Comparison of ENCODE assay signal across 9 mouse cellular contexts in genomic region chr4:53600462-53600861, GRCm38 (mm10). TPM values are rescaled to one million over a fixed set of nuclear protein-coding genes. Genes with fewer than 3 reads are reported as not detected.
DNase-seq lines count a peak whose midpoint lies in the region; ATAC-seq and TF ChIP-seq lines count a peak whose summit lies in the region.
"Had no signal": no experiment of that assay in that cellular context is flagged by ENCODE, and none has a peak within 500 bp of the region (broad histone marks: within the 10 kb centered on the region; RNA-seq: fewer than 3 reads in every experiment).

No protein-coding gene starts in this region.

- peak; percentile 90 for TF ChIP-seq CTCF in liver, postnatal 0 days (IDR thresholded peaks at IDR 0.05; ENCODE audit: low read depth)
- TF ChIP-seq CTCF in cortical plate, adult 2 months (IDR thresholded peaks at IDR 0.05; ENCODE audit: extremely low read depth, insufficient read depth, low read length) = peak; percentile 84

- H3K9ac ChIP-seq in forebrain, embryonic 13.5 days = no peak overlapping the region
- no peak overlapping the region for H3K9ac ChIP-seq in liver, postnatal 0 days (replicated peaks)
- no peak overlapping the region for H3K9ac ChIP-seq in liver, embryonic 11.5 days (ENCODE audit: low read depth, low read length)

- DNase-seq in forebrain, embryonic 10.5 days (ENCODE audit: extremely low spot score, low spot score) = no peak
- DNase-seq in liver, postnatal 0 days = no peak
- DNase-seq in liver, embryonic 11.5 days (ENCODE audit: low spot score) = no peak
- peak; percentile 66 for DNase-seq in retina, postnatal 1 day
- DNase-seq in cerebellum, adult 11-12 months = no peak
- DNase-seq in spleen, postnatal 36 days (ENCODE audit: low spot score in 2 of 2) = no peak

- WGBS in forebrain, embryonic 13.5 days = 43% methylated on average over 6 of the region's 6 CpGs
- 44% methylated on average over 6 of the region's 6 CpGs for WGBS in forebrain, embryonic 10.5 days
- WGBS in liver, postnatal 0 days (ENCODE audit: insufficient replicate concordance) = 45% methylated on average over 6 of the region's 6 CpGs
- WGBS in liver, embryonic 11.5 days = 43% methylated on average over 6 of the region's 6 CpGs

- no peak overlapping the region for H3K27ac ChIP-seq in forebrain, embryonic 13.5 days
- H3K27ac ChIP-seq in forebrain, embryonic 10.5 days = no peak overlapping the region
- H3K27ac ChIP-seq in liver, postnatal 0 days (ENCODE audit: low read depth) = no peak overlapping the region
- no peak overlapping the region for H3K27ac ChIP-seq in liver, embryonic 11.5 days (ENCODE audit: low read depth, low read length)
- no peak overlapping the region for H3K27ac ChIP-seq in cortical plate, adult 2 months (ENCODE audit: insufficient read depth, low read length)
- H3K27ac ChIP-seq: macrophage had no signal

- TF ChIP-seq EP300 in liver, postnatal 0 days (IDR thresholded peaks at IDR 0.05; ENCODE audit: low read depth) = no peak

- H3K4me1 ChIP-seq in forebrain, embryonic 13.5 days = no peaks in the 10 kb centered on the region
- H3K4me1 ChIP-seq in forebrain, embryonic 10.5 days = peaks cover 11% of the 10 kb centered on the region; the same call in 1 of the 2 replicates
- peaks cover 8% of the 10 kb centered on the region; the same call in 1 of the 2 replicates for H3K4me1 ChIP-seq in liver, postnatal 0 days (ENCODE audit: insufficient read depth)
- H3K4me1 ChIP-seq in liver, embryonic 11.5 days (replicated peaks; ENCODE audit: control insufficient read depth, insufficient read depth, low read length) = no peaks in the 10 kb centered on the region
- H3K4me1 ChIP-seq in cortical plate, adult 2 months (ENCODE audit: control insufficient read depth, insufficient read depth, low read length) = no peaks in the 10 kb centered on the region

- H3K27me3 ChIP-seq in forebrain, embryonic 13.5 days = no peaks in the 10 kb centered on the region
- no peaks in the 10 kb centered on the region for H3K27me3 ChIP-seq in forebrain, embryonic 10.5 days (ENCODE audit: poor library complexity, severe bottlenecking)
- H3K27me3 ChIP-seq in liver, postnatal 0 days (ENCODE audit: insufficient read depth, low read length) = no peaks in the 10 kb centered on the region
- H3K27me3 ChIP-seq in liver, embryonic 11.5 days (replicated peaks; ENCODE audit: control insufficient read depth, insufficient read depth, low read length) = no peaks in the 10 kb centered on the region

- no peaks in the 10 kb centered on the region for H3K9me3 ChIP-seq in forebrain, embryonic 13.5 days (replicated peaks)
- H3K9me3 ChIP-seq in forebrain, embryonic 10.5 days = no peaks in the 10 kb centered on the region
- no peaks in the 10 kb centered on the region for H3K9me3 ChIP-seq in liver, postnatal 0 days (ENCODE audit: low read length)
- no peaks in the 10 kb centered on the region for H3K9me3 ChIP-seq in liver, embryonic 11.5 days (ENCODE audit: control insufficient read depth, low read length)

- ATAC-seq in forebrain, embryonic 13.5 days = 0 out of 2 replicates have a peak, but pooled peaks have one; percentile 16
- no peak for ATAC-seq in liver, postnatal 0 days
- no peak for ATAC-seq in liver, embryonic 11.5 days (replicated peaks; ENCODE audit: low FRiP score)

- no peaks in the 10 kb centered on the region for H3K36me3 ChIP-seq in forebrain, embryonic 13.5 days (ENCODE audit: poor library complexity, severe bottlenecking)
- no peaks in the 10 kb centered on the region for H3K36me3 ChIP-seq in forebrain, embryonic 10.5 days (replicated peaks)
- H3K36me3 ChIP-seq in liver, postnatal 0 days (replicated peaks; ENCODE audit: insufficient read depth, low read length) = no peaks in the 10 kb centered on the region
- H3K36me3 ChIP-seq in liver, embryonic 11.5 days (ENCODE audit: control insufficient read depth, insufficient read depth, low read length) = no peaks in the 10 kb centered on the region

- H3K4me2 ChIP-seq in forebrain, embryonic 13.5 days = no peak overlapping the region
- no peak overlapping the region for H3K4me2 ChIP-seq in liver, postnatal 0 days (ENCODE audit: low read depth, low read length)
- no peak overlapping the region for H3K4me2 ChIP-seq in liver, embryonic 11.5 days

- no peak for TF ChIP-seq POLR2A in cortical plate, adult 2 months (IDR thresholded peaks at IDR 0.05; ENCODE audit: extremely low read depth, insufficient read depth, low read length)

- H3K4me3 ChIP-seq in forebrain, embryonic 13.5 days = no peak overlapping the region
- no peak overlapping the region for H3K4me3 ChIP-seq in forebrain, embryonic 10.5 days
- H3K4me3 ChIP-seq in liver, postnatal 0 days (ENCODE audit: low read depth, low read length) = no peak overlapping the region
- H3K4me3 ChIP-seq in liver, embryonic 11.5 days (ENCODE audit: low read depth, low read length) = no peak overlapping the region
- no peak overlapping the region for H3K4me3 ChIP-seq in cortical plate, adult 2 months (ENCODE audit: insufficient read depth, low read length)

RNA-seq across cellular contexts. Expression of gene Fsd1l, which starts 30.8 kb away (rescaled TPM):
- 48.1 and 56.1 TPM in 2 replicates for polyA plus RNA-seq in forebrain, embryonic 13.5 days (2015; fragmentation: Nextera tagmentation; extraction: Ambion mirVana)
- 24.6 and 27.3 TPM in 2 replicates for polyA plus RNA-seq in forebrain, embryonic 10.5 days (2016; fragmentation: Nextera tagmentation; extraction: Ambion mirVana)
- polyA plus RNA-seq in liver, postnatal 0 days (2015; fragmentation: Nextera tagmentation; extraction: Ambion mirVana) = 0.96 and 0.97 TPM in 2 replicates
- polyA plus RNA-seq in liver, embryonic 11.5 days (2014; fragmentation: Nextera tagmentation; extraction: Ambion mirVana) = 2.7 and 3.7 TPM in 2 replicates
- 11.5 and 11.9 TPM in 2 replicates for polyA plus RNA-seq in cortical plate, adult 2 months (2012; rRNA removed)
